Mouse (Mus musculus) T-cell, adult 2 months (primary cell): ENCODE measurements around the gene Plppr1.

ENCODE experiments used
- DNase-seq: peaks from one replicate; pipeline ENCODE4 v3.0.0; 2022; ENCODE audit warnings: low spot score

Gene Plppr1

GRCm38 (mm10) chr4:49059021-49059401 is at the start of gene Plppr1:
TSS of gene Plppr1 (plus strand) at chr4:49059273.
- no peak for DNase-seq

DNA sequence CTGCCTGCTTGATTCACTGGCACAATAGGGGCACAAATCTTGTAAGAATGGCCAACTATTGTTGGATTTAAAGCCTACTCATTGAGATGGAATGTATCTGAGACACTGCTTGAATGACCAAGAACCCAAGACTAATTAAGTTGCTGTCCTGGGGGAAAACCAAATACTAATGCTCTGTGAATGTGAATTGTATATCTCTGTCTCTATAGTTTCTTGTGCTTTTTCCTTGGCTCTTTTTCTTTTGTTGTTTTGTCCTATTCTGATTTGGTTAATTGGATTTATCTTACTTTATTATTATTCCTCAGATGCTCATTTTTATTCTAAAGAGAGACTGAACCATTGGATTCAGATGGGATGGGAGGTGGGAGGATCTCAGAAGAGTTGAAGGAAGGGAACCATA is 42.4 kb upstream of the Plppr1 start:
- DNase-seq: no peak

- DNase-seq: no peak
Measured at GRCm38 (mm10) chr4:49023221-49023620, 35.9 kb upstream of the Plppr1 start.

DNA sequence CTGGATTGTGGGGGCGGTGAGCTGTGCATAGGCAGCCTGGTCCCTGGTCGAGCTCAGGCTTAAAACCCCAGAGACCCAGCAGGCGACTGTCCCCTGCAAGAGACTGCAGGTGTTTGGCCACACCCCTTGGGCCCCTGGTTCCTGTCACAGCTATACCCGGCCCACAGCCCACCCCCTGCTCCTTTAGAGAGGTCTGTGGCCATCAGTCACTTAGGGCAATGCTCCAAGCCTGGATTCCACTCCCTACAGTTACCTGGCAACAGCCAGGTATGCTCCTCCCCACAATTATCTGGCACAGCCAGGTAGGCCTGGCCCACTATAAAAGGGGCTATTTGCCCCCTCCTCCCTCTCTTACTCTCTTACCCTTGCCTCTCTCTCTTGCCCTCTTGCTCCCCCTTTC is 20.8 kb upstream of the Plppr1 start:
- no peak for DNase-seq

DNA sequence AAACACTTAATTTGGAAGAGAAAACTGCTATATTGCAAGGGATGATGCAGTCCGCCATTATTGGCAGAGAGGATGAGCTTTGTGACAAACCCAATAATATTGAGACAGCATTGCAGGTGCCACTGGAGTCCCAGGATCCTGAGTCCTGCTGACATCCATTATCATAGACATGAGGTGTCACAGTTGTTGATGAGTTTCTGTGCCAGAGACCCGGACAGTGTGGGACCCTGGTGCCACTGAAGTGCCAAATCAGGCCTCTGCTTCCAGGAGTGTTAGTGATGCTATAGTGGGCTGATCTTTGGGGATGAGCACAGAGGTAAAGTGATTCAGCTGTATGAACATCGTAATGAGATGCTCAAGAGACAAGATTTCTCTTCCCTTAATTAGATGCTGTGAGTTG is 19.2 kb upstream of the Plppr1 start:
- DNase-seq: no peak

GRCm38 (mm10) chr4:49041655-49042054 is 17.4 kb upstream of the Plppr1 start:
- DNase-seq: no peak

GRCm38 (mm10) chr4:49050628-49051027 is 8.4 kb upstream of the Plppr1 start:
- DNase-seq: no peak

- no peak for DNase-seq
Measured at GRCm38 (mm10) chr4:49057916-49058315, 1.2 kb upstream of the Plppr1 start.

- DNase-seq: no peak
Measured at GRCm38 (mm10) chr4:49058557-49058956, 516 bp upstream of the Plppr1 start.

DNA sequence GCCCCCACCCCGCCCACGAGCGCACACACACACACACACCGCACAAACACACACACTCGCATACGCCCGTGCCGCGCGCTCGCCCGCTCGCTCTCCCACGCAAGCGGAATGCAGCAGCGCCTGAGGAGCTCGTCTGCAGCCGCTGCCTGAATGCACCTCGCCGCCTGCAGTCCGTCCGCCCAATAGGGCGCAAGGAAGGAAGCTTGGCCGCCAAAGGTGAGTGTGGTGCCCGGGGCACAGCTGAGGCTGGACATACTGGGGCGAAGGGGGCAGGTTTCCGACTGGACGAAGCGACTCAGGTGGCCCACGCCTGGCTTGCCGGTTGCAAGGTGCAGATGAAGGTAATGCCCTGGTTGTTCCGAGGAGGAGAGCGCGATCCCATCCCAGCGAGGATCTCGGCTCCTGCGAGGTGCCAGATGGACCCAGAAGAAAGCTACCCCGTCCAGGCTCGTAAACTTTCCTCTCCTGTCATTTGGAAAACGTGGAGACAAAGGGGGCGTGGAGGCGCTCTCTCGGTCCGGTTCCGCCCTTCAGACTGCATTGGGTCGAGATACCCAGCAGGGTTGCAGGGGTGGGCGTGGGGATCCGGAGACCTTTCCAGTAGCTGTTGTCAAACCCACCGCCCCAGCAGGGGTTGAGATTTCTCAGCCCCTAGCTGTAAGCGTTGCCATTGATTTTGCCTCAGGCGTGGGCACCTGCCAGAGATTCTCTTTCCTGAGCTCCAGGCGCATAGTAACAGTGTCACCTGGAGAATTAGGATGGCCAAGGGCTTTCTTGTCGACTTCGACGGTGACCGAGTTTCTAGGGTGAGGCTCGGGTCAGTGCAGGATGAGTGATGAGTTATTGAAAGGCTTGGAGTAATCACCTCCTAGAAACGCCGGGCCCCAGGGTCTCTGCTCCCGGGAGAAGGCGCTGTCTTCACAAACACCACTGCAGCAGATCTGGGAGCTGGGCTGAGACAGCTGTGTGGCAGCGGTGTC is 619 bp downstream of the Plppr1 start:
- DNase-seq: no peak

- DNase-seq: no peak
Measured at GRCm38 (mm10) chr4:49069471-49069870, 10.4 kb downstream of the Plppr1 start.

DNA sequence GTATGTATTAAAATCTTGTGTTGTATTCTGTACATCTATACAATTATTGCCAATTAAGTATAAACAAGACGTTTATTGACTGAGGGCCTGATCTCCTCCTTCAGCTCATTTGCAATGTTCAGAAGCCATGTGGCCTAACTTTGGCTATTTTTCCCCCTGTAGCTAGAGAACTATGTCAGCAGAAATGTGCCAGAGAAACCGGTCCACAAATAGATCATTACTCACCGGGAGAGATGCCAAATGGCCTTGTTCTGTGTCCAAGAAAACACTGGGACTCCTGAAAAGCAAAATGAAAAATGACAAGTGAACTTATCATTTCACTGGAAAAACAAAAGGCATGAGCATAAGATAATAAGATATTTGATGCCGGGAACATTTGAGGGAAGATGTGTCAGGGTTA is 13.8 kb downstream of the Plppr1 start:
- DNase-seq: no peak

GRCm38 (mm10) chr4:49075881-49076280 is 16.8 kb downstream of the Plppr1 start:
- DNase-seq: no peak

GRCm38 (mm10) chr4:49079399-49079798 is 20.3 kb downstream of the Plppr1 start:
- DNase-seq: no peak

- DNase-seq: no peak
Measured at GRCm38 (mm10) chr4:49088205-49088604, 29.1 kb downstream of the Plppr1 start.

- no peak for DNase-seq
Measured at GRCm38 (mm10) chr4:49090461-49090860, 31.4 kb downstream of the Plppr1 start.

DNA sequence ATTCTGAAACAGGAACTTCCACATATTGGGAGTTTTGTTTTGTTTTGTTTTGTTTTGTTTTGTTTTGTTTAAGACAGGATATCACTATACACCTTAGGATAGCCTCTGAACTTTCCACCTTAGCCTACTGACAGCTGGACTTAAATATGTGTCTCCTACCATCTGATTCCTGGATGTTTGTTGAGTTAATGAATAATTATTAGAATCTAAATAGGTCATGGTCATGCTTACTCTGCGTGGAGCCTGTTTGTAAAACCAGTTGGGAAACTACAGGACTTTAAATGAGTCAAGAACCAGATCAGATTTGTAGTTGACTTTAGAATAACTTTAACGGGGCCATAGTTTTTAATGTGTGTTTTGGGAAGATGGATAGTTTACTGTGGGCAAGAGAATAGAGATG is 40.4 kb downstream of the Plppr1 start:
- no peak for DNase-seq

- no peak for DNase-seq
Measured at GRCm38 (mm10) chr4:49101934-49102768, 43.1 kb downstream of the Plppr1 start.

DNA sequence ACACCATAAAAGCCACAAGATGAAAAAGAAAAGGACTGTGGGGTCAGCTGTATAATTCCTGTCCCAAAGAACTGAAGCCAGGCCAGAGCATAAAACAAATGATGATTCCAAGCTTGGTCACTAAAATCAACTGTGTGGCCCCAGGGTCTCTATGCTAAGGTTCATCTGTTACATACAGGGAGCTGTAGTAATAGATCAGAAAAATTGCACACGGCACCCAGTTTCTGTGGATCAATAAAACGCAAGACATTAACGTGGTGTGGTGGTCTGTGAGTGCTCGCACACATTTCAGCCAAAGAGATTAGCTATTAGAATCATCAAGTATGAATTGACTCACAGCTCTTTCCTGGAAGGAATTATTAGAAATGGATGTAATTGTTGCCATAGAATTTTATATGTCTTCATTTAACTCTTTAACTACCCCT is 43.7 kb downstream of the Plppr1 start:
- DNase-seq: no peak

DNA sequence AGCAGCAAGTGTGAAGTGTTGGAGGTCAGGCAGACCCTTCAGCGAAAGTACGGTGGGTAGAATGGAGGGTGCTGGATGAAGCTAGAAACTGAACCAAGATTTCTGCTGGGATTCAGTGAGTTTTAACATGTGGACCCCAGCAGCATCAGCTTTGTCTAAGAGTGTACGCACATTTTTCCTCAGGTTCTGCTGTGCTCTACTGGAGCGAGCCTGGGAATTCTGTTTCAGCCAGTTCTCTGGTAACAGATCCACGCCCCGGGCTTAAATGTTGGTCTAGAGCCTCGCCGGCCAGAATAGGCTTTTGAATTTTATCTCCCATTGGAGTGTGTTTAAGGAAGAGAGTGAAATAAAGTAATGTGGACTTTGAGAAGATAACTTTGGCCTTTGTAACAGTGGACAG is 45.8 kb downstream of the Plppr1 start:
- DNase-seq: no peak

GRCm38 (mm10) chr4:49107895-49108294 is 48.8 kb downstream of the Plppr1 start:
- no peak for DNase-seq

GRCm38 (mm10) chr4:49108371-49108770 is 49.3 kb downstream of the Plppr1 start:
- DNase-seq: no peak

DNA sequence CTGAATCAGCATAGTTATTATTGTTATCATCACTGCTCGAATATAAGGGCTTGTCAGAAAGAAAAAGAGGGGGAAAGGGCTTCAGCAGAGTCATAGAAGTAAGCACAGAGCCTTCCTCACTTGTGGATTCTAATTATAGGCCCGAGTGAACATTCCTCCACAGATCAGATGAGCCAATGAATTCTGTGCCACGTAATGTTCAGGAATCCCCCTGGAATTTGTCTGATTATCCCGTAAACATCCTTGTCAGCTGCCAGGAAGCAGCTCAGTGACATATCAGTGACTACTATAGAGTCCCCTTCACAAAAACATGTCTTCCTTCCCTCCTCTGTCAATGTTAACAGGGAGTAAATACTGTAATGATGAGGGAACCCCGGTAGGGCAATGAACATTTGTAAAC is 50.9 kb downstream of the Plppr1 start:
- DNase-seq: no peak
